Mouse (Mus musculus): ENCODE results near the gene Slc5a9.

- TF ChIP-seq CTCF (IDR thresholded peaks at IDR 0.05; ENCODE audit: low read depth), result no peak
- no peak for TF ChIP-seq EP300 (IDR thresholded peaks at IDR 0.05; ENCODE audit: low read depth)
Observed at GRCm38 (mm10) chr4:111892138-111892537, 10.6 kb downstream of the Slc5a9 start.
